16 mouse cellular contexts compared by ENCODE assay signal in genomic region chr5:22899913-22900312, GRCm38 (mm10).
"Had no signal": no experiment of that assay in that cellular context is flagged by ENCODE, and none has a peak within 500 bp of the region (broad histone marks: within the 10 kb centered on the region; RNA-seq: fewer than 3 reads in every experiment).

No protein-coding gene starts in this region.

- H3K27ac ChIP-seq: neural tube, embryonic 13.5 days; neural tube, embryonic 15.5 days; stomach, embryonic 15.5 days; stomach, postnatal 0 days had no signal

- H3K36me3 ChIP-seq: neural tube, embryonic 13.5 days; neural tube, embryonic 15.5 days; stomach, embryonic 15.5 days had no signal

- H3K9ac ChIP-seq: neural tube, embryonic 13.5 days; neural tube, embryonic 15.5 days; stomach, embryonic 15.5 days had no signal

- H3K9me3 ChIP-seq: neural tube, embryonic 13.5 days; neural tube, embryonic 15.5 days; stomach, embryonic 15.5 days had no signal

- DNase-seq: retina, postnatal 1 day; right cerebral cortex, adult 18-20 months; right cerebral cortex, postnatal 14 days; right cerebral cortex, postnatal 25 days; right cerebral cortex, postnatal 4 days; spleen, adult 18-20 months; thymus, adult 18-20 months; thymus, adult 2 months; thymus, postnatal 14 days; thymus, postnatal 25 days; thymus, postnatal 36 days; thymus, postnatal 4 days had no signal

- H3K4me2 ChIP-seq: neural tube, embryonic 13.5 days; neural tube, embryonic 15.5 days; stomach, embryonic 15.5 days had no signal

- H3K4me3 ChIP-seq: neural tube, embryonic 13.5 days; neural tube, embryonic 15.5 days; stomach, embryonic 15.5 days had no signal

- H3K27me3 ChIP-seq: neural tube, embryonic 13.5 days; neural tube, embryonic 15.5 days; stomach, embryonic 15.5 days had no signal

- H3K4me1 ChIP-seq: neural tube, embryonic 13.5 days; stomach, embryonic 15.5 days had no signal
